Mouse (Mus musculus): Measurements from ENCODE around the gene Apoa1. TPM values are rescaled to one million over a fixed set of nuclear protein-coding genes. Genes with fewer than 3 reads are reported as not detected.
A peak's percentile ranks its signal among the peaks of the same experiment; 100 is the strongest.

The Apoa1 gene
- polyA plus RNA-seq, 1 experiment, result 0.51 TPM

DNA sequence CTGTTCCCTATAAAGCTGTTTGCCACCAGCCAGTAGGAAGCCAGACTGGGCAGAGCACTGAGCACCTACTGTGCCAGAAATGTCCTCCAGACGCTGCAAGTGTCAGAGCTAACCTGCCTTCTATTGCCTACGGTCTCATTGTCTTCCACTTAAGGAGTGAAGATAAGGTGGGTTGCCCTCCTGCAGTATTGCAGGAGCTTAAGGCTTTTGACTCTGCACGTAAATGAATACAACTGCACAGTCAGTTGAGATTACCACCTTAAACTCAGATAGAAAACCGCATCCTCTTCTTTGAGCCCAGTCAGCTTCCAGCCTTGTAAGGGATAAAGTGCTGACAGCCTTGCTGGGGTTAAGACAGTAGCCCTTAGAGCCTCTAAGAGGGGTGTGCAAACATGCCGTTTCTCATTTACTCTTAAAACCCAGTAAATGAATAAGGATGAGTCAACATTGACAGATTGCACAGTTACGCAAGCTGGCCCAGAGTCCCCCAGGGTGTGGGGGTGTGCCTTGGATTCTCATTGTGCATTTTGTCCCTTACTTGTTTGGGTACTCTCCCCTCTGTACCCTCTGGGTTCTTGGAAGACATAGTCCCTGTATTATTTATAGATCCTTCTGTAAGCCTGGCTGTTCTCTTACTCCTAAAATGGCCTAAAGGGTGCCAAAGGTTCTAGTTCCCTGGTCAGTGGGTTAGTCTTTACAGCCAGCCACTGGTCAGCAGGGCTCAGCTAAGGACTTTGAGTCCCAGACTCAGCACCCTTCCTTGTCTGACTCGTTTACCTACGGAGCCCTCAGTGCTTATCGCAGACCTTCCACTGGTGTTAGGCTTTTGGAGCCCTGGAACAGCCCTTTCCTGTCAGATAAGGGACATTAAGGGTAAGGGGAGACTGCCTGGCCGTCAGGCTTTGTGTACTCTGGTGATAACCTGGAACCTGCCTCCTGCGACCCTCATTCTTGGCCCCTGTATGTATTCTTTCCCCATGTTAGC lies 12.8 kb upstream of the Apoa1 start:
- no peak for DNase-seq (ENCODE audit: low spot score)

GRCm38 (mm10) chr9:46216744-46217470 lies 11.5 kb upstream of the Apoa1 start:
- DNase-seq (ENCODE audit: low spot score), result no peak

GRCm38 (mm10) chr9:46218176-46218575 lies 10.2 kb upstream of the Apoa1 start:
- no peak for DNase-seq (ENCODE audit: low spot score)

DNA sequence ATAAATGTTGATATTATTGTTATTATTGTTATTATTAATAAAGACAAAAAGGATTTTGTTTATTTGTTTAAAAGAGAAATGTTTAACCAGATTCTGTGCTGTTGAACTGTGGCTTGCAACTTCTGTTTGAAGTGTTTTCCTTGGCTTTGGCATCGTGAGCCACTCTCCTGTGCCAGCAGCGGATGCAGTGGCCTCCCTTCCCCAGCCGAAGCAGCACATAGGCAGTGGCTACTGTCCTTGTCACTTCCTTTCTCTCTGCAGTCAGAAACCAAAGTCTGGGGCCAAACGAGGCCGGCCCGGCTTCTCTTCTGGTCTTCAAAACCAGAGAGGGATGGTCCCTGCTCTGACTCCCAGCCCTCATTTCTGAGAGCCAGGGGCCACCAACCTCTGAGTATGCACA lies 5.3 kb upstream of the Apoa1 start:
- DNase-seq (ENCODE audit: low spot score), result no peak

- no peak for DNase-seq (ENCODE audit: low spot score)
Measured at GRCm38 (mm10) chr9:46224101-46224500, 4.3 kb upstream of the Apoa1 start.

DNA sequence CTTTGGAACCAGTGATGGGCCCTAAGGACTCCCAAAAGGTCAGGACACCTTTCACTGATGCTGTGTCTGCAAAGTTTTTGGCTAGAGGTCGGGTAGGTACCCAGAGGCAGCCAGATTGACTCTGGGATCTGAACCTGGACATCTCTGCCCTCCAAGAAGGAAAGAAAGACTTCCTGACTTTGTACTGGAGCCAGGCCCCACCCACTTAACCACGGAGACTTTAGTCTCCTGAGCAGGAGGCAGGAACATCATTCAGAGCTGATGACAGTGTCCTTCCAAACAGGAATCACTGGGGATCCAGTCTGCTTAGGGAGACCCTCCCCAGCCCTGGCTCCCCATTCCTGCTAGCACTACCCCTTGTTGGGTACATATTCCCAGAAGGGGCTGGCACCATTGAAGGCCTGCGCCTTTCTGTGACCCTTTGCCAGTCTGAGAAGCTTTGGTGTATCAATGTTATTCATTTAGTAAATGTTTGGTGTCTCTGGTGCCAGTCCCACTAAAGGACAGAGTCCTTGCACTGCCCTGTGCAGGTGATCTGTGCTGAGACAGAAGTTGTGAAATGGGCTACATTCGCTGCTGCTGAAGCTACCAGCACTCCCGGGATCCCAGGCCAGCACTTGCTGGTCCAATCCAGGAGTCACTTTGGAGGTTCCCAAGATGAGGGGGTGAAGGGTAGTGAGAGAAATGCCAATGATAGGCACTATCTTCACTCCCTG lies 3.3 kb upstream of the Apoa1 start:
- DNase-seq (ENCODE audit: low spot score), result no peak

DNA sequence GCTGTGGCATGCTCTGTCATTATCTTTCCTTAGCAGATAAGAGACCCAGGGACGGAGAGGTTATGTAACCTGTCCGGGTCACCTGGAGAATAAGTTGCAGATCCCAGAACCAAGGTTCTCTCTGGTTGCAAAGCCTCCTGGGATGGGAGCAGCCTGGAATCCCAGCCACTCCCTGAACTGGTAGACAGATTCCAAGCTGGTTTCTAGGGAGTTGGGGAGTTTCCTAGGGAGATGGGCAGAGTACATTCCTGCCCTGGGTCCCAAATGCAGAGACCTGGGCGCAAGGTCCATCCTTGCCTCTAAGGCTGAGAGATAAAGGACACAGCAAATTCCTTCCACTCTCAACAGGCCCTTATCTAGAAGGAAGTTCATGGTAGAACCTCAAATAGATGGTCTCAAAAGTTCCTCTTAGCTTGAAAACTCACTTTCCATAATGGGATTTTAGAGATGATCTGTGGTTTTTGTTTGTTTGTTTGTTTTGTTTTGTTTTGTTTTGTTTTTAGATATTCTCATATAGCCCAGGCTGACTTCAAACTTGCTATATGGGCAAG lies 1.2 kb upstream of the Apoa1 start:
- DNase-seq (ENCODE audit: low spot score), result no peak

DNA sequence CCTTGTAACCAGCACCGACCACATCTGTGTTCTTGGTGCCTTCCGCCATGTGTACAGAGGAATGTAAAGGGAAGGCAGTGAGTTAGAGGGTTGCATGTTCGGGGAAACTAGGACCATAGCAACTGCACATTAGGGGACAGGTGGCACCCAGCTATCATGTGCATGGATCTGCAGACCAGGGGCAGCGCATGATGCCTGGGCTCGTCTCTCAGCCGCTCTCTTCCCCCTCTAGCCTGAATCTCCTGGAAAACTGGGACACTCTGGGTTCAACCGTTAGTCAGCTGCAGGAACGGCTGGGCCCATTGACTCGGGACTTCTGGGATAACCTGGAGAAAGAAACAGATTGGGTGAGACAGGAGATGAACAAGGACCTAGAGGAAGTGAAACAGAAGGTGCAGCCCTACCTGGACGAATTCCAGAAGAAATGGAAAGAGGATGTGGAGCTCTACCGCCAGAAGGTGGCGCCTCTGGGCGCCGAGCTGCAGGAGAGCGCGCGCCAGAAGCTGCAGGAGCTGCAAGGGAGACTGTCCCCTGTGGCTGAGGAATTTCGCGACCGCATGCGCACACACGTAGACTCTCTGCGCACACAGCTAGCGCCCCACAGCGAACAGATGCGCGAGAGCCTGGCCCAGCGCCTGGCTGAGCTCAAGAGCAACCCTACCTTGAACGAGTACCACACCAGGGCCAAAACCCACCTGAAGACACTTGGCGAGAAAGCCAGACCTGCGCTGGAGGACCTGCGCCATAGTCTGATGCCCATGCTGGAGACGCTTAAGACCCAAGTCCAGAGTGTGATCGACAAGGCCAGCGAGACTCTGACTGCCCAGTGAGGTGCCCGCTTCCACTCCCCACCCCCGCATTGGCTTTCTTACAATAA lies 1.4 kb downstream of the Apoa1 start:
- peak; percentile 67 for DNase-seq (ENCODE audit: low spot score)

DNA sequence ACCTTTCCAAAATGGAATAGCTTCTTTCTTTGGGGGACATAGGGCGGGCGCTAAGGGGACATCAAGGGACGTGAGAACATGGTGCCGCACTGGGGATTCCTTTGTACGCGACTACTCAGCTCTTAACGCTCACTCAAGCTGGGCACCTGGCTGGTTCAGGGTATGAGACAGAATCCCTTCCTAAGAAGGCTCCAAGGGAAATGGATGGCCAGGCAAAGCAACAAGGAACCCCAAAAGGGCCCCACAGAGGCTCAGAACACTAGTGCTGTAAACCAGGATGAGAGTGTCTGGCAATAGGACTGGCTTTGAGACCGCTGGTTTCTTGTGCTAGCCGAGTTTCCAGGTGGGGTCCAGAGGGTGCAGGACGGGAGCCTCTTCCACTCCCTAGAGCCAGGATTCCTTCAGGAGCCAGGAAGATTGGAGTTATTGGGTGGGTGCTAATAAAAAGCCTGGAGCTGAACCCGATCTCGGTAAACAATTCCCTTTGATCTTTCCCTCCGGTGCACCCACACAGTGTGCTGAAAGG lies 2.1 kb downstream of the Apoa1 start:
- DNase-seq (ENCODE audit: low spot score), result no peak

DNA sequence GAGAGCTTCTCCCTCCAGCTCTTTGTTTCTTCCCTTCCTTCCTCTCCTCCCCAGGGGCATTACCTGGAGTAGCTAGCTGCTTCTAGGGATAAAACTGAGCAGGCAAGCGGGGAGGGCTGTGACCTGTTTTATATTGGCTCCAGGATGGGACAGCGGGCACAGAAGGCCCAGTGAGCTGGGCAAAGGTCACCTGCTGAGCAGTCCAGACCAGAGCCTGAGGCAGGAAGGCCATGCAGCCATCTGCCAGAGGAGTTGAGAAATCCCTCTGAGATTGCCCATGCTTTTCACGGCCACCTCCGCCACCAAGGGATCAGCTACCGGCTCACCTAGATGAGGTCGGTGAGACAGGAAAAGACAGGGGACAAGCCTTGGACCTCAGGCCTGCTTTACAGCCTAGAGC lies 6.8 kb downstream of the Apoa1 start:
- no peak for DNase-seq (ENCODE audit: low spot score)

DNA sequence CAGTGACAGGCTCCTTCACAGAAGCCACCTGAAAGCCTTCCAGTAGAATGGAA lies 7.0 kb downstream of the Apoa1 start, which contains the start of gene Apoc3:
Gene Apoc3 (minus strand): TSS at position 41 of the 53 bp plus-strand sequence.
- no peak for DNase-seq (ENCODE audit: low spot score)

DNA sequence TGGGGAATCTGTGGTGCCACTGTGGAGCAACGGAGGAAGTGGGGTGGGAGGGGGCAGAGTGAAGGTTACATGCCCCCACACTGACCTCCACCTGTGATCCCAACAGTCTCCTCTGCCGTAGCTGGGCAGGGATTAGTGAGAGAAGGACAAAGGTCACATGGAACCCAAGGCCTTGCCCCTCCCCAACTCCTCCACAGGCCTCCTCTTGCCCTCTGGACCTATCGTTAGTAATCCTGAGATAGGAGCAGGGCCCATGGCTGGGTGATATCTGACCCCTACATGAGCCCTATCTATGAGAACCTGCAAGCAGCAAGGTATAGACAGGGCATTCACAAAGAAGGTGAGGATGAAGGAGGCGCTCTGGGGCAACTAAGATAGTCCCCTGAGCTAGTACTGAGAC lies 7.3 kb downstream of the Apoa1 start:
- no peak for DNase-seq (ENCODE audit: low spot score)

DNA sequence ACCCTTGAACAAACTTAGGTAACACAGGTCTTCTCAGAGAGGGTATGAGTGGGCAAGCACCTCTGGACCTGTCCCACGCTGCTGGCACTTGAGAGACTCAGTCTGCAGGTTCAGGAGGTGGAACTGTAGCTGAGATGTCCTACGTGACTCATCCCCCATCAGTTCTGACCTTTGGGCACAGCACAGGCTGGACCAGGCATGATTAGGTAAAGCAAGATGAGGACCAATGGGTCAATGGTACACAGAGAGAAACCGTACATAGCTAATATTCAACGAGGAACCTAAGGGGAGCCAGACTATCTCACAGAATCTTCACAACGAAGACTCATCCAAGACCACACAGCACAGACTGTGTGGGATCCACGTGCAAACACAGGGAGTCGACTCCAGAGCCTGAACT lies 10.5 kb downstream of the Apoa1 start:
- DNase-seq (ENCODE audit: low spot score), result no peak

DNA sequence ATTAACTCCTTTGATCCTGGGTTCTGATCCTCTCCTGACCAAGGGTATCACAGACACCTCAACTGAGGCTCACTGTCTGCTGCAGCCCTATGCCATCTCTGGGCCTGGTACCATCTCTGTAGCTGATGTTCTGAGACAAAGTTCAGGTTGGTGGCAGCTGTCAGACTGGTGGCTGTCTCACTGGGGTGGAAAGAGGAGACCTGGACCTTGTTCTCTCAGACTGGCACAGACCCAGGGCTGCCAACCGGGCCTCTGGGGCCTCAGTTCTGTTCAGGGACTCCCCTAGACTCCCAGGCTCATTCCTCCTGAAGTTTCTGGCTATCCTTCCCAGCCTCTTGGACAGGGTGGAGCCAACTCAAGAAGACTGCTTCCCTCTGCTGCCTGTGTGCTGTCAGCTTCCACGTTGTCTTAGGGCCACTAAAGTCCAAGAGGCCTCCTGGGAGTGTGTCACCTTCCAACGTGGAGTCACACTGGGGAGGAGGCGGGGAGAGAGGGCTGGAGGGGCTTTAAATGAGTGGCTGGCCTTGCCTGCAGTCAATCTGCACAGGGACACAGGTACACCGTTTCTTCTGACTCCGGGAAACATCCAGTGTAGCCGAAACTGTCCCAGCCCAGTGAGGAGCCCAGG lies 12.3 kb downstream of the Apoa1 start, which contains the start of gene Apoa4:
Gene Apoa4 (plus strand): TSS at position 171 of the 628 bp plus-strand sequence.
- no peak for DNase-seq (ENCODE audit: low spot score)

GRCm38 (mm10) chr9:46241818-46242217 lies 13.4 kb downstream of the Apoa1 start:
- DNase-seq (ENCODE audit: low spot score), result no peak

- DNase-seq (ENCODE audit: low spot score), result no peak
Measured at GRCm38 (mm10) chr9:46243122-46243521, 14.7 kb downstream of the Apoa1 start.

GRCm38 (mm10) chr9:46243584-46243983 lies 15.2 kb downstream of the Apoa1 start:
- no peak for DNase-seq (ENCODE audit: low spot score)

GRCm38 (mm10) chr9:46246752-46247324 lies 18.5 kb downstream of the Apoa1 start:
- DNase-seq (ENCODE audit: low spot score), result no peak

DNA sequence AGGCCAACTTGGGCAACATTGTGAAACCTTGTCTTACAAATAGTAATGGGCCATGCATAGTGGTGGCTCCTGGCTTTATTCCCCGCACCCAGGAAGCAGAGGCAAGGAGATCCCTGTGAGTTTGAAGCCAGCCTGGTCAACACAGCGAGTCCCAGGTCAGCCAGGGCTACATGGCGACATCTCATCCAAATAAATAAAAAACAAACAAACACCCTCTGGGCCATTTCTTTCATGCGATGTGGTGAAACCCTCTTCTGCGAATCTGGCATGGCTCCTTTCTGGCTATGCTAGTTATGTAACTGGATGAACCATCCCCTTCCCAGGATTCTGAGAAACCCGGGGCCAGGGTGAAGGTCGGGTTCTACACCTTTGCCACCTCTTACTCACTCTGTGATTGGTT lies 27.8 kb downstream of the Apoa1 start:
- no peak for DNase-seq (ENCODE audit: low spot score)

- DNase-seq (ENCODE audit: low spot score), result no peak
Measured at GRCm38 (mm10) chr9:46256658-46257385, 28.4 kb downstream of the Apoa1 start.

All from urinary bladder, adult 2 months (tissue).